Mouse (Mus musculus) kidney, adult 2 months (tissue): ENCODE measurements at regions not wholly inside any gene's neighbourhood (a gene's known extent, or its start where the extent isn't known, plus 50 kb on each side); places are given as distances from the start of the nearest gene placed in this dataset.

Experiments
- CTCF ChIP-seq: fragments of 200-500 bp; conservative IDR thresholded peaks from 2 replicates; pipeline ENCODE4 v1.5.1; 2011; ENCODE audit warnings: low read depth, mild to moderate bottlenecking, control low read depth, low read length, moderate library complexity, mixed read lengths; ENCODE audit not compliant: insufficient read depth, insufficient read length
- POLR2A ChIP-seq: fragments of 200-500 bp; IDR thresholded peaks from one replicate; pipeline ENCODE4 v1.6.1; 2011; ENCODE audit warnings: low read depth, low read length, control low read depth

DNA sequence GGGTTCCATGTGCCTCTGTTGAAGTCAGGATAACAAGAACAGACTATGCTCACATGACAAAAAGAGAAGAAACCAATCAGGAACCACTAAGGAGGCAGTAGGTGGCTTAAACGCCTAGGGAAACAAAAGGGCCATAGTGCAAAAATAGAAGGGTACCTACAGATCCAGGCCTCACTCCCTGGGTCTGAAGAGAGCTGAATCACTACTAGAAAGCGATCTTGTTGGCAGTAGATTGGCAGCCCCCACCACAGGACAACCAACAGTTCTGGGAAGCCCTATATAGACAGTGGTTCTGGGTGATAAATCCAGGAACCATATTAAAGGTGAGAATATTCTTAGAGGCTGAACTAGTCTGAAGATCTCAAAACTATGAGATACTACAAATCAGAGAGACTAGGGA, 498.7 kb downstream of the Fam19a5 start:
- TF ChIP-seq CTCF, result no peak
- no peak for TF ChIP-seq POLR2A
